Mouse (Mus musculus) gastrocnemius, postnatal 25 days (tissue): ENCODE results near the gene Gpr25. TPM values are rescaled to one million over a fixed set of nuclear protein-coding genes. Genes with fewer than 3 reads are reported as not detected.

Source experiments
- DNase-seq: peaks from one replicate; pipeline ENCODE4 v3.0.0; 2022
- total RNA-seq, 2 experiments: library from RNA; stranded (reverse); gene quantifications; 1 replicate in 1 of 2; 2 replicates in 1 of 2; pipeline ENCODE4 v1.2.3; 2021

The Gpr25 gene
- total RNA-seq, 2 experiments from 2014 or later, result not detected

- no peak for DNase-seq
Observed at GRCm38 (mm10) chr1:136232986-136233790, 27.5 kb downstream of the Gpr25 start.

DNA sequence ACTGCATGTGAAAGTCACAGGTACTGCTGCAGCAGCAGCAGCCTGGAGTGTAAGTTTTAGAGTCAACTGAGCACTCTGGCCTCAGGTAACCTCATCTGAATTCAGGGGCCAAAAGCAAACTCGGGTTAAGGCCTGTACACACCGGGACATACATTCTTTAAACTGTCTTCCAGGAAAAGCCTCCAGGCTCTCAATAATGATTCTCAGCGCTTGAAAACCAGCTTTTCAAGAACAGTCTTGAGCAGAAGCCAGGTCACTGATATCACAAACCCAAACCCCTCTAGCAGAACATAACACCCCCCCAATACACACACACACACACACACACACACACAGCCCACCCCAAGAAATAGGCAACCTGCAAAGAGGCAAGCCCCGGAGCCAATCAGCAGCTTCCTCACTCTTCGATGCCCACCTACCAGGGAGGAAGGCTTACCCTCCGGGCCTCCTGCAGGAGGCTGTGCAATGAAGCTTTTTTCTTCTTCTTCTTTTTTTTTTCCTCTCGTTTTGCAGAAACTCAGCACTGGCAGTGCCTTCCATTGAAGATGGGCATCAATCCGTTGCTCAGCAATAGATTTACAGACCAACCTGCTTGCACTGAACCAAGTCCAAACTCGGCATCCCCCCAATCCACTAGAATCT is 28.3 kb downstream of the Gpr25 start:
- no peak for DNase-seq

DNA sequence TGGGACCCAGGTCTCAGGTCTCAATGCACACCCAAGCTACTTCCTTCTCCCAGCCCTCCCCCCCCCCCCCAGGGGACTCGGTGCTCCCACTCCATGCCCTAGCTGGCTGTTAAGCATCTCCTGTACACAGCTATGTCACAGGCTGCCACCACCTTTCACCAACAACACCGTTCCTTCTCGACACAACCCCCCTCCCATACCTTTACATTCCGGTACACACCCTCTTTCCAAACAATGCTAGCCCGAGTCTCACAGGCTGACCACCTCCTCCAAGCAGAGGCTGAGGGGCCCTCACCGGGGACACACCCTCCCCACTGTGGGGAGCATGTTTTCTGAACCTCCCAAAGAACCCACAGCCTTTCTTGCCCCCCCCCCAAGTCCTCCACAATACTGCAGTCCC is 29.1 kb downstream of the Gpr25 start:
- DNase-seq, result no peak

DNA sequence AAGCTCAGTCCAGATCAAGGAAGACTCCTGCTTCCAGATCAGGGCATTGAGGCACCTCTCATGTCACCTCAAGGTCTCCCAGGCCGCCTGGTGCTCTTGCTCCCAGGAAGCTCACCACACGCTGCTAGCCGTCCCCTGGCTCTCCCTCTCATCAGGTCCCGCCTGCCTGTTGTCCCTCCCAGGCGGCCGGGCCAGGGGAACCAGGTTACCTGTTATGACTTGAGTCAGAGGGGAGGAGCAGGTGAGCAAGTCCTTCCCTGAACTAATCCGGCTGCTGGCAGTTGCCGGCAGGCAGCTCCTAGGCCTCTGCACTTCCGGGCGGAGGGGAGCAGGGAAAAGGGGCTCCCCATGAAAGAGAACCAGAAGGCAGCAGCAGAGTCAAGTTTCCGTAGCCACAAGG is 30.5 kb downstream of the Gpr25 start:
- no peak for DNase-seq

DNA sequence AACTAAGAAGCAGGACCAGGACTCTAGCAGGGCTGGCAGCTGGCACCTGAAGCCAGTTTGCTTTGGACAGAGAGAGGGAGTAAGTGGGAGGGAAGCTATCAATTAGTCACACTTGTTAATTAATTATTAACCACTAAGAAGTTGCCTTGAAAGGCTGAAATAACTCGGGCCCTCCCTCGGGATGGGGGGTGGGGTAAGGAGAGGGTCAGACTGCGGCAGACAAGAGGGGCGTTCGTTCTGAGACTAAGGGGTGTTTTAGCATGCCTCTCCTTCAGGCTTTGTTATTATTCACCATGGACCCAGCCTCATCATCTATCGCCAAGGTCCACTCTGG is 31.7 kb downstream of the Gpr25 start:
- no peak for DNase-seq

DNA sequence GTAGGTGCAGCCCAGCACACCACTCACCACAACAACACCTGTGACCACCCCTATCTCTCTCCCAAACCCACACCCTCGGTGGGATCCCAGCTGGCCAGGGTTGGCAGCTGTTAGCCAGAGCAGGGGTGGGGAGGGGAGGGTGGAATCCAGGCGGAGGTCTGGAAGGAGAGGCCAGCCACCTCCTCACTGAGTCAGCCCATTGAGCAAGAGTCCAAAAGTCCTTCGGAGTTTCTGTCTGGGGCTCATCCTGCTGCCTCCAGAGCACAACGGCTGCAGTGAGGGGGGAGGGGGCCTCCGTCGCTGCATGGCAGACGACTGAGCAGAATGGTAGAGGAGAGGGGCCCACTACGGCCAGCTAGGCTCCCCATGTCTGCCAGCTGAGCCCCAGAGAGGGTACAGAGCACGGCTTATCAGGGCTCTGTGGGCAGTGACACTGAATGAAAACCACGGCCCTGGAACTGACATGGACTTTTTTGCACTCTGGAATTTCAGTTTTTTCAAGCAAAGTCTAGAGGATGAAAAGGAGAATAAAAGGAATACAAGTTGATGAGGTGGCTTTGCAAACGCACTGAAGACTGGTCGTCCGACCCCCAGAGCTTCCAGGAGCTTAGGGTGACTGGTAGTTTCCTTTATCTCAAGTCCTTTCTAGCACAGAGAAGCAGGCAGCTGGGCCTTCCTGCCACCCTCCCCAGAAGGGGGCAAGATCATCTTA is 32.2 kb downstream of the Gpr25 start:
- no peak for DNase-seq

DNA sequence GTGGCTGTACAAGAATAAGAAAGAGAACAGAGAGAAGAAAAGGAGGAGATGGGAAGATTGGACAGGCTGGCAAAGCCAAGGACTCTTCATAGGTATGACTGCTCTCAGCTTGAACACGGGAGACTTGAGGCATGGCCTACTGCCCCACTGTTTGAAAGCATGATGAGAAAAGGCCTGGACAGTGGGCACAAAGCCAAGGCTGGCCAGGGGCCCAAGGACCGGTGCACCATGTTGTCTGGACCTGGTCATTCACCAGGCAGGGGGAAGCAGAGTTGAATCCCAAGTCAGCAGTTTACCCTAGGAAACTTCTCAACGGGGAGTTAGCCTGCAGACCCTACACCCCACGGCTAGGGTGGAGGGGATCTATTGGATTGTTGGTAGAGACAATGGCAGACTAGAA is 32.8 kb downstream of the Gpr25 start:
- DNase-seq, result no peak

DNA sequence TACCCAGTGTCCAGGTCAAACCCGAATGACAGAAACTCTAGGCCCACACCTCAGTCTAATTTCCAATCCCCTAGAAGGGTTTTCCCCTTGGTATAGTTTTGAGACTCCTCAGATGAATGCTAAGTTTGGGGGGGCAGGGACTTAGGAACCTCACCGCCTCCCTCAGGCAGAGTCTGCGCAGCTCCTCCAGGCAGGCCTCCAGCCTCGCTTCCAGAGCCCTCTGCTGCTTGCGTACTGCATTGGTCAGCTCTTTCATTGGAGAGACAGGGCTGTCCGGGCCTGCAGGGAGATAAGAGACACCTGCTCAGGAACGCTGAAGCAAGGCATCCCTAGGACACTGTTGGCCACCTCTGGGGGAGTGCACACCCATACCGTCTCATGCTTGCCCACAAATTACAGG is 34.0 kb downstream of the Gpr25 start:
- no peak for DNase-seq

DNA sequence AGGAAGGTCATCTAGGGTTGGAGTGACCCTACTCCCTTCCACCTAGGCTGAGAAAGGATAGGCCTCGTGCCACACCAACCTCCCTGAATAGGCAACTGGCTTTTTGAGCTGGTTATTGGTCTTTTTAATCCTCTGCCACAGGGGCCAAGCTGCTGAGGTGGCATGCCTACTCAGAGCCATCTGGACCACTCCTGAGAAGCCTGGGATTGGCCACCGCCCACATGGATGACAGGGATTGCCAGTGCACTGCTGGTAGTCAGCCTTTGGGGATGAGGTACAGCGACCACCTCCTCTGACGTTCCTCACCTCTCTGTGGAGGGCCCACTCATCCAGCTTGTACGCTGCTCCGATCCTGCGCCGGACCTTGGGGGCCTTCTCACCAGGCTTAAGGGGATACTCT is 34.8 kb downstream of the Gpr25 start:
- DNase-seq, result no peak

GRCm38 (mm10) chr1:136223758-136224342 is 36.8 kb downstream of the Gpr25 start:
- DNase-seq, result no peak

DNA sequence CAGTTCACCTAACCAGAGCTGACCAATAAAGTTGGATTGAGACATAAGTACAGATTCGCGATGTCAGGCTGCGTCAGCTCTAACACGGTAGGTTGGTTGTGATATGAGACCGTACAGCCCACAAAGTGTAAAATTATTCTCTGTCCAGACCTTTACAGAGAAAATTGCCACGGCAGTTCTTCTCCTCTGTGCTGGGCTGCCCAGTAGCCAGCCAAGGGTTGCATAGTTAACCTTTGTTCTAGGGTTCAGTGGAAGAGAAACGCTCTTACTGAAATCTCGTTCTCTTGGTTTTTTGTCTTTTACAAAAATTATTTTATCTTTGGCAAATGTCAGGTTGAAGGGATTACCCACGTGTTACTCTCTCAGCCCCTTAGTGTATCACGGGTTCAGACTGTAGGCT is 38.3 kb downstream of the Gpr25 start:
- DNase-seq, result no peak

DNA sequence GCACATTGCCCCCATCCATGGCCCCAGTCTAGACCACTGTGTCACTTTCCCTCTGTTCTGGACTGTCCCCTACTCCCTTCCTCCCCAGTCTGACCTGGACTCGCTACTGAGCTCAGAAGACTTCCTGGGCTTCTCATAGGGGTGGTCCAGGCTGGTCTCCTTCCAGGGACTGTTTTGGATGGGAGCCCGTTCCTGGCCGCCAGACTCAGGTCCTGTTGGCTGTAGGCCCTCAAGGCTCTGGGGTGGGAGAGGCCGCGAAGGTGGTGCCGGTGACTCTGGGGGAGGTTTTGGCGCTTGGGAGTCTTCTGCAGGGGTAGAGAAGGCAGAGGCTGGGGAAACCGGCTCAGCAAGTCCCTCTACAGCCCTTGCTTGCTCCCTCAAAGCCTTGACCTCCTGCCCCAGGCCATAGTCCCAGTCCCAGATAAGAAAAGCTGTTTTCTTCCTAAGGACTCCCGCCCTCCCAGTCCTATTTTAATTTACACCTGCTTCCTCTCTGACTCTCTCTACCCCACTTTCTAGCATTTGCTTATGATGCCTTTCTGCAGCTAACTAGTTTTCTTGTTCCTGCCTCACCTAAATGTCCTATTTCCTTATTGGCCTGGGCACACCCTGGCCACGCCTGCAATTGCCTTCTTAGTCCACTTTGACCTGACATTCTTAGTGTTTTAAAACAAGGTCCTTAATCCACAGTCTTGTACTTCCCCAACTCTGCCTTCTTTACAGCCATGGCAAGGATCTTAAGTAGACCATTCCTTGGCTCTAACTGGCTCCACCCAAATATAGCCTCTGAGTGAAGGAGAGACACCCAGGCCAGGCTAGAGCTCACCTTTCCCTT is 40.4 kb downstream of the Gpr25 start:
- DNase-seq, result no peak

DNA sequence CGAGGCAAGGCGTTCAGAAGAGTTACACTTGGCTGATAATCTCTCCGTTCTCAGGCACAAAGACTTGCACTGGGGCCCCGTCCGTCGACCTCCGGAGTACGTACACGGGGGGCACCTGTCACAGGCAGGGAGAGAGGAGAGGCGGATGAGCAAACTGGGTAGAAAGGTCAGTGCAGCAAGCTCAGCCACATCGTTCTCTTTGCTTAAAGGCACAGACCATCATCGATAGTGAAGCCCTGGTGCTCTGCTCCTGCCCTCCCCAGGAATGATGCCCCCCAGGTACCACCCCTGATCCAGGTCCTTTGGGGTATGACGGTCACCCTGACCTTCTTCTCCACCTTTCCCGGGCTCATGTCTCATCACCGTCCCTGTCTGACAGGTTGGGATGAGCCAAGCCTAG is 46.4 kb downstream of the Gpr25 start:
- DNase-seq, result no peak

GRCm38 (mm10) chr1:136212803-136213202 is 47.9 kb downstream of the Gpr25 start, which contains the start of gene Mroh3:
Mroh3 (minus strand) TSS chr1:136212828.
- DNase-seq, result no peak

Other genes starting within 250 kb of the Gpr25 start
- gene Ascl5, start 210.1 kb downstream of the Gpr25 start, total RNA-seq, result not detected
- 100 to 1,000 TPM; 763 to 788 TPM for gene Cacna1s, start 208.1 kb downstream of the Gpr25 start, total RNA-seq
- under 1 TPM; 0.36 to 0.78 TPM for gene Kif21b, start 129.5 kb downstream of the Gpr25 start, total RNA-seq
- not detected for gene Mroh3, start 48.0 kb downstream of the Gpr25 start, total RNA-seq
- gene Inava, start 26.6 kb downstream of the Gpr25 start, total RNA-seq, result not detected
- 10 to 100 TPM; 10.9 to 11.5 TPM for gene Camsap2, start 85.2 kb upstream of the Gpr25 start, total RNA-seq
- gene Ddx59, start 154.4 kb upstream of the Gpr25 start, total RNA-seq, result 10 to 100 TPM; 11.8 to 13.6 TPM
- under 1 TPM; 0.19 to 0.20 TPM for gene Kif14, start 205.5 kb upstream of the Gpr25 start, total RNA-seq